Mouse (Mus musculus) NIH3T3 (cell line): ENCODE data around the gene Nlrp9c.
"Not testable (repeated sequence)": the region's sequence is repeated elsewhere in the genome, so short reads cannot be mapped to it uniquely, and the experiment has no call there.

ENCODE experiments used
- DNase-seq: peaks from one replicate; pipeline ENCODE4 v3.0.0-alpha.2; 2012; ENCODE audit warnings: low read depth

The Nlrp9c gene

GRCm38 (mm10) chr7:26403600-26403999, at the start of gene Nlrp9c:
Gene Nlrp9c (minus strand): TSS chr7:26403700.
- DNase-seq = not testable (repeated sequence)

GRCm38 (mm10) chr7:26434813-26435212, 31.3 kb upstream of the Nlrp9c start, which contains the start of gene Nlrp4a:
Gene Nlrp4a (plus strand): TSS chr7:26435113.
- no peak for DNase-seq

- not testable (repeated sequence) for DNase-seq
Measured at GRCm38 (mm10) chr7:26391811-26392210, 11.7 kb downstream of the Nlrp9c start.

GRCm38 (mm10) chr7:26391137-26391536, 12.4 kb downstream of the Nlrp9c start:
- not testable (repeated sequence) for DNase-seq

GRCm38 (mm10) chr7:26386691-26387090, 16.8 kb downstream of the Nlrp9c start:
- not testable (repeated sequence) for DNase-seq

- no peak for DNase-seq
Measured at GRCm38 (mm10) chr7:26380807-26381206, 22.7 kb downstream of the Nlrp9c start.

- DNase-seq = not testable (repeated sequence)
Measured at GRCm38 (mm10) chr7:26373221-26373620, 30.3 kb downstream of the Nlrp9c start.

- not testable (repeated sequence) for DNase-seq
Measured at GRCm38 (mm10) chr7:26356719-26357118, 46.8 kb downstream of the Nlrp9c start.

GRCm38 (mm10) chr7:26352258-26352657, 51.2 kb downstream of the Nlrp9c start:
- DNase-seq = not testable (repeated sequence)

GRCm38 (mm10) chr7:26350177-26350576, 53.3 kb downstream of the Nlrp9c start:
- not testable (repeated sequence) for DNase-seq

- DNase-seq = peak; percentile 16
Measured at GRCm38 (mm10) chr7:26320361-26320760, 83.1 kb downstream of the Nlrp9c start.

- DNase-seq = not testable (repeated sequence)
Measured at GRCm38 (mm10) chr7:26315809-26316208, 87.7 kb downstream of the Nlrp9c start.

- not testable (repeated sequence) for DNase-seq
Measured at GRCm38 (mm10) chr7:26315194-26315593, 88.3 kb downstream of the Nlrp9c start.

GRCm38 (mm10) chr7:26311786-26312185, 91.7 kb downstream of the Nlrp9c start:
- not testable (repeated sequence) for DNase-seq

- not testable (repeated sequence) for DNase-seq
Measured at GRCm38 (mm10) chr7:26306926-26307325, 96.6 kb downstream of the Nlrp9c start, which contains the start of gene Cyp2a4. Gene Cyp2a4 (plus strand): TSS chr7:26307169.

GRCm38 (mm10) chr7:26303429-26304166, 99.9 kb downstream of the Nlrp9c start:
- not testable (repeated sequence) for DNase-seq
